Mouse (Mus musculus): Measurements from ENCODE around the gene Acads. TPM values are rescaled to one million over a fixed set of nuclear protein-coding genes. Genes with fewer than 3 reads are reported as not detected.

The Acads gene
- polyA plus RNA-seq, 1 experiment: 82.1 TPM

GRCm38 (mm10) chr5:115068671-115069421, 50.3 kb downstream of the Acads start:
- H3K79me2 ChIP-seq (ENCODE audit: control insufficient read depth, insufficient read depth): peaks cover 68% of the 10 kb centered on the region
- no peak overlapping the region for H3K4me3 ChIP-seq
- no peak overlapping the region for H3ac ChIP-seq (ENCODE audit: control insufficient read depth, insufficient read length)
- peak overlapping the region; percentile 46 for H3K4me2 ChIP-seq (ENCODE audit: low read depth)
- no peaks in the 10 kb centered on the region for H3K36me3 ChIP-seq (ENCODE audit: control insufficient read depth, insufficient read depth)
- no peaks in the 10 kb centered on the region for H3K27me3 ChIP-seq (ENCODE audit: control insufficient read depth, insufficient read depth, insufficient read length)
- no peak for TF ChIP-seq TCF3 (IDR thresholded peaks at IDR 0.05; ENCODE audit: insufficient read length, low read depth)
- TF ChIP-seq MAX (IDR thresholded peaks at IDR 0.05; ENCODE audit: low read depth): no peak
- no peak for TF ChIP-seq POLR2A (IDR thresholded peaks at IDR 0.05; ENCODE audit: insufficient read length, low read depth)
- no peak for TF ChIP-seq SRF (IDR thresholded peaks at IDR 0.05; ENCODE audit: control insufficient read depth, insufficient read length, low read depth)
- TF ChIP-seq TCF12 (IDR thresholded peaks at IDR 0.05; ENCODE audit: insufficient read depth, poor library complexity, severe bottlenecking): no peak
- TF ChIP-seq REST (IDR thresholded peaks at IDR 0.05; ENCODE audit: insufficient read depth, insufficient read length): no peak
- no peak for TF ChIP-seq USF1 (IDR thresholded peaks at IDR 0.05; ENCODE audit: low read depth)
- TF ChIP-seq POLR2AphosphoS2 (IDR thresholded peaks at IDR 0.05; ENCODE audit: insufficient read length, low read depth): no peak
- TF ChIP-seq MYOG (IDR thresholded peaks at IDR 0.05; ENCODE audit: control insufficient read depth in 1 of 3, insufficient read depth in 1 of 3, insufficient read length in 2 of 3, low read depth in 2 of 3): no peak
- no peak for TF ChIP-seq E2F4 (IDR thresholded peaks at IDR 0.05; ENCODE audit: insufficient read depth)
- no peak for TF ChIP-seq CEBPB (IDR thresholded peaks at IDR 0.05; ENCODE audit: insufficient read depth, poor library complexity, severe bottlenecking)
- no peak for TF ChIP-seq MYOD1 (IDR thresholded peaks at IDR 0.05; ENCODE audit: control insufficient read depth in 1 of 3, insufficient read length in 2 of 3, low read depth in 2 of 3)

DNA sequence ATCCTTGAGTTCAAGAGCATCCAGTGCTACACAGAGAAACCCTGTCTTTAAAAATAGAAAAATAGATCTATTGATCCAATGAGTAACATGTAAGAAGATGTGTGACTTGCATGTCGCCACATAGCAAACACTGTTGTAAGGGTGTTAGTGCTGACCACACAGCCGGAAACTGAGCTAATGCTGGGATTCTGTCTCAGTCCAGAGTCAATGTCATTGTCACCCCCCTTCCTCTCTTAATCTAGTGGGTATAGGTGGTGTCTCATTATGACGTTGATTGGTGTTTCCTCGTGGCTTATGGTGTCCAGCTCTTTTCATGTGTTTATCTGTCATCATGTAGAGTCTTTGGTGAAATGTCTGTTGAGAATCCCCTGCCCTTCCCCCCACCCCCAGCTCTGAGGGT, 52.9 kb downstream of the Acads start:
- Histone ChIP-seq H3ac (ENCODE audit: control insufficient read depth, insufficient read length) (no peak overlapping the region), H3K27me3 (ENCODE audit: control insufficient read depth, insufficient read depth, insufficient read length) (no peaks in the 10 kb centered on the region), H3K4me3 (no peak overlapping the region), H3K79me2 (ENCODE audit: control insufficient read depth, insufficient read depth) (peaks cover 61% of the 10 kb centered on the region), H3K4me2 (ENCODE audit: low read depth) (no peak overlapping the region), H3K36me3 (ENCODE audit: control insufficient read depth, insufficient read depth) (no peaks in the 10 kb centered on the region)
- TF ChIP-seq MAX (IDR thresholded peaks at IDR 0.05; ENCODE audit: low read depth): no peak
- no peak for TF ChIP-seq TCF12 (IDR thresholded peaks at IDR 0.05; ENCODE audit: insufficient read depth, poor library complexity, severe bottlenecking)
- TF ChIP-seq MYOD1 (IDR thresholded peaks at IDR 0.05; ENCODE audit: control insufficient read depth in 1 of 3, insufficient read length in 2 of 3, low read depth in 2 of 3): no peak
- no peak for TF ChIP-seq E2F4 (IDR thresholded peaks at IDR 0.05; ENCODE audit: insufficient read depth)
- no peak for TF ChIP-seq REST (IDR thresholded peaks at IDR 0.05; ENCODE audit: insufficient read depth, insufficient read length)
- TF ChIP-seq CEBPB (IDR thresholded peaks at IDR 0.05; ENCODE audit: insufficient read depth, poor library complexity, severe bottlenecking): no peak
- no peak for TF ChIP-seq TCF3 (IDR thresholded peaks at IDR 0.05; ENCODE audit: insufficient read length, low read depth)
- TF ChIP-seq POLR2AphosphoS2 (IDR thresholded peaks at IDR 0.05; ENCODE audit: insufficient read length, low read depth): no peak
- no peak for TF ChIP-seq POLR2A (IDR thresholded peaks at IDR 0.05; ENCODE audit: insufficient read length, low read depth)
- no peak for TF ChIP-seq MYOG (IDR thresholded peaks at IDR 0.05; ENCODE audit: control insufficient read depth in 1 of 3, insufficient read depth in 1 of 3, insufficient read length in 2 of 3, low read depth in 2 of 3)
- no peak for TF ChIP-seq SRF (IDR thresholded peaks at IDR 0.05; ENCODE audit: control insufficient read depth, insufficient read length, low read depth)
- no peak for TF ChIP-seq USF1 (IDR thresholded peaks at IDR 0.05; ENCODE audit: low read depth)

DNA sequence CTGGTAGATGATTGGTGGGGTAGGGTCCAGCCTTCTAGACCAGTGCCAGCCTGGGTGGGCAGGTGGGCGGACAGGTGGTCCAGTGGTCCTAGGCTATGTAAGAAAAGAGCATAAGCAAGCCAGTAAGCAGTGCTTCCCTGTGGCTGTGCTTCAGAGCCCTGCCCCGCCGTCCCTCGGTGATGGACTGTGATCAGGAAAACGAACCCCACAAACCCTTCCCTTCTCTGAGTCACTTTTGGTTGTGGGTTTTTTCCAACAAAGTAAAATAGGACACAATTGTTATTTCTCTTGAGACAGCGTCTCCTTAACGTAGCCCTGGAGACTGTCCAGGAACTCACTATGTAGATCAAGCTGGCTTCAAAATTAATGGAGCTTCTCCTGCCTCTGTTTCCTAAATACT, 55.8 kb downstream of the Acads start:
- Histone ChIP-seq H3ac (ENCODE audit: control insufficient read depth, insufficient read length) (no peak overlapping the region), H3K4me3 (no peak overlapping the region), H3K36me3 (ENCODE audit: control insufficient read depth, insufficient read depth) (no peaks in the 10 kb centered on the region), H3K4me2 (ENCODE audit: low read depth) (peak overlapping the region; percentile 50), H3K79me2 (ENCODE audit: control insufficient read depth, insufficient read depth) (peaks cover 61% of the 10 kb centered on the region), H3K27me3 (ENCODE audit: control insufficient read depth, insufficient read depth, insufficient read length) (no peaks in the 10 kb centered on the region)
- TF ChIP-seq TCF3 (IDR thresholded peaks at IDR 0.05; ENCODE audit: insufficient read length, low read depth) (no peak), TCF12 (IDR thresholded peaks at IDR 0.05; ENCODE audit: insufficient read depth, poor library complexity, severe bottlenecking) (no peak), SRF (IDR thresholded peaks at IDR 0.05; ENCODE audit: control insufficient read depth, insufficient read length, low read depth) (no peak), POLR2A (IDR thresholded peaks at IDR 0.05; ENCODE audit: insufficient read length, low read depth) (no peak)

- Histone ChIP-seq H3ac (ENCODE audit: control insufficient read depth, insufficient read length) (no peak overlapping the region), H3K36me3 (ENCODE audit: control insufficient read depth, insufficient read depth) (no peaks in the 10 kb centered on the region), H3K4me3 (no peak overlapping the region), H3K79me2 (ENCODE audit: control insufficient read depth, insufficient read depth) (peaks cover 63% of the 10 kb centered on the region), H3K4me2 (ENCODE audit: low read depth) (no peak overlapping the region), H3K27me3 (ENCODE audit: control insufficient read depth, insufficient read depth, insufficient read length) (no peaks in the 10 kb centered on the region)
- no peak for TF ChIP-seq REST (IDR thresholded peaks at IDR 0.05; ENCODE audit: insufficient read depth, insufficient read length)
- TF ChIP-seq SRF (IDR thresholded peaks at IDR 0.05; ENCODE audit: control insufficient read depth, insufficient read length, low read depth): no peak
- no peak for TF ChIP-seq POLR2AphosphoS2 (IDR thresholded peaks at IDR 0.05; ENCODE audit: insufficient read length, low read depth)
- no peak for TF ChIP-seq E2F4 (IDR thresholded peaks at IDR 0.05; ENCODE audit: insufficient read depth)
- no peak for TF ChIP-seq USF1 (IDR thresholded peaks at IDR 0.05; ENCODE audit: low read depth)
- no peak for TF ChIP-seq MYOG (IDR thresholded peaks at IDR 0.05; ENCODE audit: control insufficient read depth in 1 of 3, insufficient read depth in 1 of 3, insufficient read length in 2 of 3, low read depth in 2 of 3)
- TF ChIP-seq TCF3 (IDR thresholded peaks at IDR 0.05; ENCODE audit: insufficient read length, low read depth): no peak
- no peak for TF ChIP-seq MYOD1 (IDR thresholded peaks at IDR 0.05; ENCODE audit: control insufficient read depth in 1 of 3, insufficient read length in 2 of 3, low read depth in 2 of 3)
- no peak for TF ChIP-seq CEBPB (IDR thresholded peaks at IDR 0.05; ENCODE audit: insufficient read depth, poor library complexity, severe bottlenecking)
- TF ChIP-seq MAX (IDR thresholded peaks at IDR 0.05; ENCODE audit: low read depth): no peak
- TF ChIP-seq POLR2A (IDR thresholded peaks at IDR 0.05; ENCODE audit: insufficient read length, low read depth): no peak
- TF ChIP-seq TCF12 (IDR thresholded peaks at IDR 0.05; ENCODE audit: insufficient read depth, poor library complexity, severe bottlenecking): no peak
These were observed 56.6 kb downstream of the Acads start for GRCm38 (mm10) chr5:115062566-115062965.
